Mouse (Mus musculus) CH12F3 (cell line): ENCODE measurements around the gene Bhlhe41.

Experiments used
- in situ Hi-C: fragments of 300-500 bp; cut with MboI; formaldehyde crosslinking; loops from 2 replicates; pipeline ENCODE4 v1.14.3; 2020; ENCODE audit warnings: low sequenced_read_pairs

The Bhlhe41 gene

GRCm38 (mm10) chr6:145865289-145865885 is at the start of gene Bhlhe41:
TSS of gene Bhlhe41 (minus strand) at chr6:145865558.
- in situ Hi-C loops: no loop called here

GRCm38 (mm10) chr6:145912232-145912631 is 46.9 kb upstream of the Bhlhe41 start:
- in situ Hi-C loops: no loop called here

- in situ Hi-C loops: no loop called here
Observed at GRCm38 (mm10) chr6:145910469-145911426, 45.4 kb upstream of the Bhlhe41 start.

GRCm38 (mm10) chr6:145909943-145910342 is 44.6 kb upstream of the Bhlhe41 start:
- in situ Hi-C loops: no loop called here

- in situ Hi-C loops: no loop called here
Observed at GRCm38 (mm10) chr6:145906096-145906890, 40.9 kb upstream of the Bhlhe41 start.

GRCm38 (mm10) chr6:145904616-145905015 is 39.3 kb upstream of the Bhlhe41 start:
- in situ Hi-C loops: no loop called here

GRCm38 (mm10) chr6:145904169-145904568 is 38.8 kb upstream of the Bhlhe41 start:
- in situ Hi-C loops: no loop called here

GRCm38 (mm10) chr6:145894669-145895342 is 29.4 kb upstream of the Bhlhe41 start:
- in situ Hi-C loops: no loop called here

- in situ Hi-C loops: no loop called here
Observed at GRCm38 (mm10) chr6:145893366-145894021, 28.1 kb upstream of the Bhlhe41 start.

GRCm38 (mm10) chr6:145892381-145893265 is 27.3 kb upstream of the Bhlhe41 start:
- in situ Hi-C loops: no loop called here

- in situ Hi-C loops: no loop called here
Observed at GRCm38 (mm10) chr6:145891951-145892350, 26.6 kb upstream of the Bhlhe41 start.

- in situ Hi-C loops: no loop called here
Observed at GRCm38 (mm10) chr6:145887719-145888118, 22.4 kb upstream of the Bhlhe41 start.

- in situ Hi-C loops: no loop called here
Observed at GRCm38 (mm10) chr6:145886277-145886676, 20.9 kb upstream of the Bhlhe41 start.

- in situ Hi-C loops: no loop called here
Observed at GRCm38 (mm10) chr6:145885069-145885468, 19.7 kb upstream of the Bhlhe41 start.

GRCm38 (mm10) chr6:145883668-145884067 is 18.3 kb upstream of the Bhlhe41 start:
- in situ Hi-C loops: no loop called here

- in situ Hi-C loops: no loop called here
Observed at GRCm38 (mm10) chr6:145883010-145883409, 17.7 kb upstream of the Bhlhe41 start.

- in situ Hi-C loops: no loop called here
Observed at GRCm38 (mm10) chr6:145880609-145881008, 15.3 kb upstream of the Bhlhe41 start.

GRCm38 (mm10) chr6:145876986-145877735 is 11.8 kb upstream of the Bhlhe41 start:
- in situ Hi-C loops: no loop called here
